Comparison of ENCODE assay signal across 9 mouse cellular contexts in the genomic region with DNA sequence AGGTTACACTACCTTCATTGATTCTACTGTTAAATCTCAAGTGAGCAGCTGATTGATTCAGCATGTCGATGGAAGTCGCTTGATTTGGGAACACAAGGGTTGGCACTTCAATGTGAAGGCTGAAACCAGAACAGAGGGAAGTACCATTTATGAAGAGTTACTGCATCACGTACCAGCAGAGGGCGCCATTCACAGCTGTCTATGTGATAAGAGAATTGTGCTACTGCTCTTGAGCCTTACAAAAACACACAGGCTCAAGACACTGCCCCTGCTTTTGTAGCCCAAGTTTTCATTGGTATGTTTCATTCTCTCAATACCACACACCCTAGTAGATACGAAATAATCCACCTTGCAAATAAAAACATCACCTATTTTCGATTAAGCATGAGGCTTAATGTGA.
A peak's percentile ranks its signal among the peaks of the same experiment; 100 is the strongest.
DNase-seq lines count a peak whose midpoint lies in the region; ATAC-seq lines count a peak whose summit lies in the region.
"Had no signal": no experiment of that assay in that cellular context is flagged by ENCODE, and none has a peak within 500 bp of the region (broad histone marks: within the 10 kb centered on the region; RNA-seq: fewer than 3 reads in every experiment).

No protein-coding gene starts in this region.

- ATAC-seq in forebrain, embryonic 11.5 days (replicated peaks; ENCODE audit: low FRiP score): peak; percentile 70
- no peak for ATAC-seq in forebrain, embryonic 15.5 days (replicated peaks)
- ATAC-seq in activated CD4-positive, CD25-positive, alpha-beta regulatory T cell, adult 4 months: no peak

- DNase-seq in forebrain, embryonic 11.5 days (ENCODE audit: low spot score): peak; percentile 82
- peak; percentile 18 for DNase-seq in WW6 (ENCODE audit: low read depth, low spot score)
- DNase-seq in cerebellum, postnatal 4 days (ENCODE audit: low spot score in 2 of 2): peak; percentile 46 to 75
- DNase-seq in gastrocnemius, postnatal 4 days (ENCODE audit: low spot score in 2 of 2): peak; percentile 43 to 62
- peak; percentile 42 to 46 for DNase-seq in left cerebral cortex, adult 8-10 months (ENCODE audit: low spot score in 2 of 2)
- peak; percentile 37 for DNase-seq in ovary, postnatal 36 days (ENCODE audit: low spot score)

- H3K36me3 ChIP-seq in forebrain, embryonic 11.5 days (ENCODE audit: control insufficient read depth, insufficient read depth, low read length): no peaks in the 10 kb centered on the region
- no peaks in the 10 kb centered on the region for H3K36me3 ChIP-seq in forebrain, embryonic 15.5 days
- H3K36me3 ChIP-seq: heart, embryonic 15.5 days had no signal

- H3K4me1 ChIP-seq in forebrain, embryonic 11.5 days (replicated peaks; ENCODE audit: control insufficient read depth, insufficient read depth, low read length): no peaks in the 10 kb centered on the region
- H3K4me1 ChIP-seq in forebrain, embryonic 15.5 days: 0 out of 2 replicates have a peak, but pooled peaks cover 2% of the 10 kb centered on the region
- H3K4me1 ChIP-seq: heart, embryonic 15.5 days had no signal

- H3K4me2 ChIP-seq in forebrain, embryonic 11.5 days (ENCODE audit: low read depth, low read length, severe bottlenecking): no peak overlapping the region
- no peak overlapping the region for H3K4me2 ChIP-seq in forebrain, embryonic 15.5 days (replicated peaks)
- H3K4me2 ChIP-seq: heart, embryonic 15.5 days had no signal

- no peak overlapping the region for H3K27ac ChIP-seq in forebrain, embryonic 11.5 days (ENCODE audit: low read depth, low read length)
- no peak overlapping the region for H3K27ac ChIP-seq in forebrain, embryonic 15.5 days (replicated peaks)
- H3K27ac ChIP-seq: heart, embryonic 15.5 days had no signal

- no peaks in the 10 kb centered on the region for H3K27me3 ChIP-seq in forebrain, embryonic 11.5 days (ENCODE audit: control insufficient read depth, insufficient read depth, low read length)
- no peaks in the 10 kb centered on the region for H3K27me3 ChIP-seq in forebrain, embryonic 15.5 days
- H3K27me3 ChIP-seq: heart, embryonic 15.5 days had no signal

- H3K9me3 ChIP-seq in forebrain, embryonic 11.5 days (ENCODE audit: control insufficient read depth, low read length): no peaks in the 10 kb centered on the region
- H3K9me3 ChIP-seq in forebrain, embryonic 15.5 days: no peaks in the 10 kb centered on the region
- H3K9me3 ChIP-seq: heart, embryonic 15.5 days had no signal

- no peak overlapping the region for H3K4me3 ChIP-seq in forebrain, embryonic 11.5 days (ENCODE audit: low read depth, low read length)
- H3K4me3 ChIP-seq in forebrain, embryonic 15.5 days: no peak overlapping the region
- H3K4me3 ChIP-seq: heart, embryonic 15.5 days had no signal

- H3K9ac ChIP-seq in forebrain, embryonic 11.5 days (ENCODE audit: low read length): no peak overlapping the region
- H3K9ac ChIP-seq in forebrain, embryonic 15.5 days (replicated peaks): no peak overlapping the region
- H3K9ac ChIP-seq: heart, embryonic 15.5 days had no signal

- WGBS in forebrain, embryonic 11.5 days: 37% methylated on average over 6 of the region's 6 CpGs
- 37% methylated on average over 6 of the region's 6 CpGs for WGBS in forebrain, embryonic 15.5 days

Comparison
In these comparisons a context has a peak if more than half of its experiments do, and no peak if none do; other contexts are left out.
1. DNase-seq: peak in every context shown above with its lines; median percentile 82 in forebrain, embryonic 11.5 days; 60 in cerebellum, postnatal 4 days; 52 in gastrocnemius, postnatal 4 days; 44 in left cerebral cortex, adult 8-10 months; 37 in ovary, postnatal 36 days; 18 in WW6.